Mouse (Mus musculus) granulocyte monocyte progenitor cell, adult 5-6 weeks (primary cell): Measurements from ENCODE around the gene Jade2. TPM values are rescaled to one million over a fixed set of nuclear protein-coding genes. Genes with fewer than 3 reads are reported as not detected.

Experiments used
- ATAC-seq: replicated peaks from 2 replicates; pipeline ENCODE4 v1.8.0; 2016; ENCODE audit warnings: mild to moderate bottlenecking, moderate TSS enrichment, inconsistent platforms; ENCODE audit not compliant: poor library complexity, severe bottlenecking
- total RNA-seq, 2 experiments: library from RNA; stranded (forward) in 1 of 2; stranded (reverse) in 1 of 2; fragments of 200-712, 200-1000 nt in 1 of 2; fragments of >200 nt in 1 of 2; fragmentation: Nextera tagmentation in 1 of 2; gene quantifications; 2 replicates each; pipeline ENCODE4 v1.2.3; 2014 to 2017

Jade2 gene
- total RNA-seq, 2 experiments from 2014 or later: 6.3 to 8.5 TPM

GRCm38 (mm10) chr11:51837164-51838153, 20.0 kb downstream of the Jade2 start:
- ATAC-seq: no peak

DNA sequence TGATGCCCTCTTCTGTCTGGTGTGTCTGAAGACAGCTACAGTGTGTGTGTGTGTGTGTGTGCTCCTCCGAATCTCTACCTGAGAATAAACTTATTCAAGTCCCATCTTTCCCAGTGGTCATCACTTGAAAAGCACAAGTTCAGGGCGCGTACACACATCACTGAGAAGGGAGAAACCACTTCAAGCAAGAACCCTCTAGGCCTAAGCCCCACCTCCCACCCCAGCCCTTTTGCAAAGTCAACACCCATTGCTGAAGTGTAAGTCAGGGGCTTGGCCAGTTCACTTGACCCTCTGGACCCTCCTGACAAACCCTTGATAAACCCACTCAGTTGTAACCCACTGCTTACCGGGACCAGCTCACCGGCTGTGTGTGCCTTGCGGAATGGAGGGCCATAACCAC, 20.9 kb downstream of the Jade2 start:
- no peak for ATAC-seq

GRCm38 (mm10) chr11:51835598-51835997, 21.9 kb downstream of the Jade2 start:
- no peak for ATAC-seq

DNA sequence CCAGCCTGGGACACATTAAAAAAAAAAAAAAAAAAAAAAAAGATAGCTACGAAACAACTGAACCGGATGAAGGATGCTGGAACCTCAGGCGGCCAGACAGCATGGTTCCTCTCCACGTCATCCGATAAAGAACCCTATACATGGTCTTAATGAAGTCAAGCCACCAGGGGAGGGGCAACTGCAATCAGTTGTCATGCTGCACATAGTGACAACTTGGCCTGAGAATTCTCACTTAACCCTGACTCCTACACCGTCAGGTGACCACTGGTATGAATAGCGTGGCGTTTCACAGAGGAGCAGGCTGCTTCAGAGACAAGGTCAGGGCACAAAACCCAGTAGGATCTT, 23.4 kb downstream of the Jade2 start:
- ATAC-seq: no peak

GRCm38 (mm10) chr11:51833393-51834066, 23.9 kb downstream of the Jade2 start:
- peak; percentile 50 for ATAC-seq

DNA sequence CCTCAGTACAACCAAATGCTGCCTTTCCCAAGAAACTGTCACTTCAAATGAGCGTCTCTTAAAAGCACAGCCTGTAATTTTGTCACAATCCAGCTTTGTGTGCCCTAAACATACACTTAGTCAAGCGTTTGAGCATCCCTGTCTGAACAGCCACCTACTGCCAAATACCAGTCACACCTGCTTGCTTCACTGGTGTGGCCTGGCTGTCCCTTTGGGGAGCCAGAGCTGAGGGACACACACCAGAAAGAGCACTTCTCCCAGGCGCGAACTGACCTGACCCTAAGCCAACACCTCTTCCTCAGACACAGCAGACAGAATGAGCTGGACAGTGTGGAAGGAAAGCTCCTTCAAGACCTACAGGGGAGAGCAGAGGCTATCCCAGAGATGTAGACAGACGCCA, 24.5 kb downstream of the Jade2 start:
- ATAC-seq: no peak

DNA sequence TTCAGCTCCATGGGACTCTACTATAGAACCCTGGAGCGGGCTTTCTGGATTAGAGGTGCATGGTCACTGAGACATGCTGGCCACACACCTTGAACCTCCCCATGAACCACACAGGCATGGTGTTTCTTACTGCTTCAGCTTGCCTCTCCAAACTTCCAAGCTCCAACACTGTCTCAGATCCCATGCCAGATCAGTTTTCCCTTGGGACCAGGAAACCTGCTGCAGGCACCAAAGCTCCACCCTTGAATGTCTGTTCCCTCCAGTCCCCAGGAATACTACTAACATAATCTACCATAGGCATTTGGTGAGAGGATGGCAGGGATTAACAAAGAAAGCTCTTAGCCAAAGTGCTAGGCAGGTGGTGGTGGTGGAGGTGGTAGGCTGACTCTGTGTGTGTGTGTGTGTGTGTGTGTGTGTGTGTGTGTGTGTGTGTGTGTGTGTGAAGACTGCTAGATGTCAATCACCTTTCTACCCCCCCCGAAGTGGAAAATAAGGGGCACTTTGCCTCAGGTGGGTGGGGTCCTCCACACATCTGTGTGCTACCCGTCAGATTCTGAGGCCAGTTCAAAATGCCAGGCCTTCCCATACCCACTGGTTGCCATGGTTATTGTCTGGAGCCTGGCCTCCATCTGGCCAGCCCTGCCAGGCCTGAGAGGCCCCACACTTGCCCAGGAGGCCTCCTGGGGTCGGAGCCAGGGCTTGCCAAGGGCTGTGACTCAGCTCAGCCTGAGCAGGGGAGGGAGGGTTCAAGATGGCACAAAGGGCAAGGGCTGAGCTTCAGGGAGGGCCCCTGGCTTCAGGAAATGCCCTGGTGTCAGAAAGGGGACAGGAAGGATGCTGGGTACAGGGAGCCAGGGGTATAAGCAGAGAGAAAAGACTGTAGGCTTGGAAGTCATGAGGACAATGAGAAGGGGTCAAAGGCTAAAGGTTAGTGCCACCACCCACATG, 25.2 kb downstream of the Jade2 start:
- ATAC-seq: no peak; the same call in 1 of the 2 replicates

DNA sequence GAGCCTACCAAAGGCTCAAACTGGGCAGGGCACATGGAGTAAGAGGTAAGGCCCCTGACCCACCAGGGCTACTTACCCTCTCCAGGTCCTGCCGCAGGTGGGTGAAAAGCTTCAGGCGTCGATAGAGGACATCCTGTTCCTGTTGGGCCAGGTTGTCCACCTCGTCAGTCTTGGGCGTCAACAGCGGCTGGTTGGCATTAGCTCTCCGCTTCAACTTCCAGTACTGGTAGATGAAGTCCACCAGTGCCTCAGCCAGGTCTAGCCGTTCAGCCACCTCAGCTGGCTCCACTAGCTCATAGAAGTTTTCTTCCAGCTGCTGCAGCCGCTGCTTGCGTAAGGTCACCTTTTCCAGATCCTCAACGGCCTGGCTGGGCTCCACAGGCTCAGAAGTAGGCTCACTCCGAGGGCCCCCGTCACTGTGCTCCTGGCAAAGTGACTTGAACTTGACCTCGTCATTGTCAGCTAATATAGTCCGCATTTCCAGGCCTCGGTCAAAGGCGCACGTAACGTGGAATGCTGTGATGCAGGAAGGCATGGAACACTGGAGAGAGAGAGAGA, 32.5 kb downstream of the Jade2 start:
- no peak for ATAC-seq

DNA sequence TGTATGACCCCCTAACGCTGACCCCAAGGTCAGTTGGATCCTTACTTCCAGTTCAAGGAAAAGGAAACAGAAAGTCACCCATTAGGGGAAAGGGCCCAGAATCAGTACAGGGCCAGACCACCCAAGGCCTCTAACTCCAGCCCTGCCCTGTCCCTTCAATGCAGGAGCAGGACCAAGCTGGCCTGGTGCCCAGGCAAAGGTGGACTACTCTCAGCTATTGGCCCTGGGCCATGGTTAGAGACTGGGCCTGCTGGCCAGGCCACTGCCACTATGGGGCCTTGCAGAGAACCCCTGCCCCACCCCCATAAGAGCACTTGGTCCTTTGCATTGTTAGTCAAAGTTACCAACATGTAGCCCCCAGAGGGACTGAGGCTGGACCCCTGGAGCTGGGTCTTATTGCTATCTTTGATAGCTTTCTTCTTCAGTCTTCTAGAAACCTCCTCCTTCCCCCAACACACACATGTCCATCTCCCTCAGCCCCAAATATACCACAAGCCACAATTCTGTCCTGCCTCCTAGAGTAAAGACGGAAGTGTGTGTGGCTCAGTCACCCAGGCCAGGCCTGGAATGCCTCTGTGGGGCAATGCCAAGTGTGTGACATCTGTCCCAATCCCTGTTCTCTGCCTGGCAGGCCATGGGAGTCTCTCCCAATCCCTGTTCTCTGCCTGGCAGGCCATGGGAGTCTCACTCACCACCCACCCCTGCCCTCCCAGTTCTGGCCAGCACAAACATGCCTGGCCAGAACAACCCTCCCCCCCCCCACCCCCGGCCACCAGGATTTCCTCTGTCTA, 33.3 kb downstream of the Jade2 start:
- ATAC-seq: peak; percentile 45

GRCm38 (mm10) chr11:51823271-51823670, 34.2 kb downstream of the Jade2 start:
- ATAC-seq: no peak

- ATAC-seq: no peak
Measured at GRCm38 (mm10) chr11:51822736-51823135, 34.7 kb downstream of the Jade2 start.

DNA sequence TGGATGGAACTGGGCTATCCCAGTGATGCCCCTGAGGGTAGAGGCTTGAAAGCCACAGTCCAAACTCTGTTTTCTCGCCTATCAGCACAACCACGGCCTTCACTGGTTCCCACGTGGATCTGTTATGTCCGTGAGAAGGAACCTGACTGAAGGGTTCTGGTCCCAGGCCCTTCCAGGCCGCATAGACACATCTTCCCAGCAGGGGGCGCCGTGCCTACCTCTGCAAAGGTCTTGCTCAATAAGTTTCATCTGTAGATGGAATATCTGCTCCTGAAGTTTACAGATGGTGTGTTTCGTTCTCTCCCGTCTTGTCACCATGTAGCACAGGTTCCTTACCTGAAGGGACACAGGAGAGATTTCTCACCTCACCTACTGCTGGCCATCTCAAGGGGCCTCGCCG, 36.6 kb downstream of the Jade2 start:
- ATAC-seq: peak; percentile 32

- 0 out of 2 replicates have a peak, but pooled peaks have one; percentile 17 for ATAC-seq
Measured at GRCm38 (mm10) chr11:51819964-51820363, 37.5 kb downstream of the Jade2 start.

- no peak for ATAC-seq
Measured at GRCm38 (mm10) chr11:51818837-51819236, 38.6 kb downstream of the Jade2 start.

DNA sequence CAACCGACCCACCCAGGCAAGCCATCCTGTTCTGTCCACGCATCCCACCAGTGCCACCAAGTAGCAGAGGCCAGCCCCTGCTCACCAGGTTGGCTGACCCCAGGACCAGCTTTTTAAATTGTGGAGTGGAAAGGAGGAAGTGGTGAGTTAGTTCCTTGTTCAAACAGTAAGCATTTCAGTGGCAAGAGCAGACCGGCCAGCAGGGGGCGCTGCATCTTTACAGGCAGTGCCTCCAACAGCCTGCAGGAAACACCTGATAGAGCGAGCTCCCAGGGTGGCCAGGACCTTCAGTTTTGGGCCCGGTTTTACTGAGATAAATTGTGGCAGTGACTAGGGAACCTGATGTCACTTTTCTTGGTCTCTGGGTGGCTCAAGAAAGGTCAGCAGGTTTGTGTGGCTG, 39.7 kb downstream of the Jade2 start:
- ATAC-seq: peak; percentile 71

GRCm38 (mm10) chr11:51812022-51812546, 45.4 kb downstream of the Jade2 start:
- ATAC-seq: no peak

DNA sequence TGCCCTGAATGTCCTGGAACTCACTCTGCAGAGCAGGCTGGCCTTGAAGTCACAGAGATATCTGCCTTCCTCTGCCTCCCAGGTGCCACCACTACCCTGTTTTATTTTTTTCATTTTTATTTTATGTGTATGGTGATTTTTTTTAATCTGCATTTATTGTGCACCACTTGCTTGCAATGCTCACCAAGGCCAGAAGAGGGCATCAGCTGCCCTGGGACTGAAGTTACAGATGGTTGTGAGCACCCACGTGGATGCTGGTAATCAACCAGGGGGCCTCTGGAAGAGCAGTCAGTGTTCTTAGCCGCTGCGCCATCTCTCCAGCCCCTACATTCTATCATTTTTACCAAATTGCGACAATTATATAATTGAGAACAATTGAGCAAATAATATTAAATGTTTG, 46.2 kb downstream of the Jade2 start:
- ATAC-seq: no peak

DNA sequence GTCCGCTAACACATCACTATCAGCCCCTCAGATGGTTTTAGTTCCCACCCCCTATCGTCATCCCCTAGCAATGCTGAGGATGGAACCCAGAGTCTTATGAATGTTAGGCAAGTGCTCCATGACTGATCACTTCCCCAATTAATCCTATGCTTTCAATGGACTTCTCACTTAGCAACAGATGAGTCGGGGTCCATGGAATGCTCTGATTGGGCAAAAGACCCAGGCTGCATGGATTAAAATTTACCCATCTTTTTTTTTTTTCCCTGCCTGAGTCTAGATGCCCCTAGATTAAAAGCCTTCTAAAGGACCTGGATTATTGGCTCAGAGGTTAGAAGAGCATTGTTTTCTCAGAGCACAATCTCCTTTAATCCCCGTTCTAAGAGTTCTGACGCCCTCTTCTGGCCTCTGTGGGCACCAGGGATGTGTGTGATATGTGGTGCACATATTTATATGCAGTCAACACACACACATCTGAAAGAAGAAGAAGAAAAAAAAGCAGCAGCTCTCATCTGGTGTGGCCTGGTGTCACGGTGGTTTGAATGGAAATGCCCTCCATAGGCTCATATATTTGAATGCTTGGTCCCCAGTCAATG, 47.7 kb downstream of the Jade2 start:
- peak; percentile 94 for ATAC-seq
